Comparison of ENCODE assay signal across 10 mouse cellular contexts in the genomic region with DNA sequence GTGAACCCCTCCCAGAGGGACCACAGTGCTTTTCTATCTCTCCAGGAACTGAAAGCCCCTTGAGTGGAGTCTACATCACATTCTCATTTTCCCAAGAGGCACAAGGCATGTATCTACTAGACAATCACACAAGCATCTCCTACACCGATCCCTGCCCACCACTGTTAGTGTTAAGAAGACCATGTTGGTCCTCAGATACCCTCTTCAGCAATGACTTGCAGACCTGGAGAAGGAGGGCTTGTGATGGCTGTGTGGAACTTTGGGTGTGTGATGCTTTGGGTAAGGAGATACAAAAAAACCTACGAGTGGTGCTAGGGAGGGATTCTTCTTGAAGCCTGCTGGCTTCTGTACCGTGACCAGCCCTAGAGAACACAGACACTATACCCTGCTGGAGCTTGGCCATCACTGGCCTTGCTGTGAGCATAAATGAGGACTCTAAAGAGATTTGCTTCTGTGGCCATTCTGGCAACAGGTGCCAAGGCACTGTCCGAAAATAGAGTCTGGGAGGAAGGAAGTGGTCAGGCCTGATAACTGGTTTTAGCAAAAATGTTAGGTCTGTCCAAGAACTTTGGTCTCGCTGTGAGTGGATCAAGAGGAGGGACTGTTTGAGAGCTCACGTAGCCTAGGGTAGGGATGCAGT.
DNase-seq lines count a peak whose midpoint lies in the region; ATAC-seq lines count a peak whose summit lies in the region.
"Had no signal": no experiment of that assay in that cellular context is flagged by ENCODE, and none has a peak within 500 bp of the region (broad histone marks: within the 10 kb centered on the region; RNA-seq: fewer than 3 reads in every experiment).

No protein-coding gene starts in this region.

- ATAC-seq in heart, embryonic 11.5 days (replicated peaks; ENCODE audit: insufficient number of reproducible peaks, low FRiP score, low TSS enrichment) = no peak
- 0 out of 2 replicates have a peak, but pooled peaks have one; percentile 25 for ATAC-seq in liver, embryonic 12.5 days
- no peak for ATAC-seq in liver, embryonic 11.5 days (replicated peaks; ENCODE audit: low FRiP score)
- peak; percentile 8; the same call in 1 of the 2 replicates for ATAC-seq in monocyte, adult 5-6 weeks (replicated peaks; ENCODE audit: insufficient number of reproducible peaks, low FRiP score, low TSS enrichment, poor library complexity, severe bottlenecking)

- H3K4me3 ChIP-seq in heart, embryonic 11.5 days (ENCODE audit: low read depth, low read length) = no peak overlapping the region
- no peak overlapping the region for H3K4me3 ChIP-seq in liver, embryonic 12.5 days
- no peak overlapping the region for H3K4me3 ChIP-seq in liver, embryonic 11.5 days (ENCODE audit: low read depth, low read length)

- 65% methylated on average over 6 of the region's 6 CpGs for WGBS in heart, embryonic 11.5 days (ENCODE audit: insufficient replicate concordance)
- WGBS in liver, embryonic 12.5 days (ENCODE audit: insufficient replicate concordance) = 31% methylated on average over 6 of the region's 6 CpGs
- 61% methylated on average over 6 of the region's 6 CpGs for WGBS in liver, embryonic 11.5 days

- H3K27me3 ChIP-seq in heart, embryonic 11.5 days (ENCODE audit: control insufficient read depth, insufficient read depth, low read length) = no peaks in the 10 kb centered on the region
- no peaks in the 10 kb centered on the region for H3K27me3 ChIP-seq in liver, embryonic 12.5 days (replicated peaks)
- no peaks in the 10 kb centered on the region for H3K27me3 ChIP-seq in liver, embryonic 11.5 days (replicated peaks; ENCODE audit: control insufficient read depth, insufficient read depth, low read length)

- H3K27ac ChIP-seq in heart, embryonic 11.5 days (ENCODE audit: low read depth, low read length) = no peak overlapping the region
- no peak overlapping the region for H3K27ac ChIP-seq in liver, embryonic 12.5 days
- no peak overlapping the region for H3K27ac ChIP-seq in liver, embryonic 11.5 days (ENCODE audit: low read depth, low read length)

- no peaks in the 10 kb centered on the region for H3K9me3 ChIP-seq in heart, embryonic 11.5 days (replicated peaks; ENCODE audit: control insufficient read depth, low read length)
- H3K9me3 ChIP-seq in liver, embryonic 12.5 days (replicated peaks) = no peaks in the 10 kb centered on the region
- H3K9me3 ChIP-seq in liver, embryonic 11.5 days (ENCODE audit: control insufficient read depth, low read length) = no peaks in the 10 kb centered on the region

- no peak overlapping the region for H3K4me2 ChIP-seq in heart, embryonic 11.5 days
- H3K4me2 ChIP-seq in liver, embryonic 12.5 days = no peak overlapping the region
- H3K4me2 ChIP-seq in liver, embryonic 11.5 days = no peak overlapping the region
- H3K4me2 ChIP-seq: lung, embryonic 14.5 days had no signal

- peaks cover 8% of the 10 kb centered on the region; the same call in 1 of the 2 replicates for H3K4me1 ChIP-seq in heart, embryonic 11.5 days (ENCODE audit: control insufficient read depth, insufficient read depth, low read length)
- H3K4me1 ChIP-seq in liver, embryonic 12.5 days = peaks cover 41% of the 10 kb centered on the region
- H3K4me1 ChIP-seq in liver, embryonic 11.5 days (replicated peaks; ENCODE audit: control insufficient read depth, insufficient read depth, low read length) = peaks cover 5% of the 10 kb centered on the region; the same call in 1 of the 2 replicates

- no peak overlapping the region for H3K9ac ChIP-seq in heart, embryonic 11.5 days (ENCODE audit: low read depth, low read length)
- no peak overlapping the region for H3K9ac ChIP-seq in liver, embryonic 12.5 days
- H3K9ac ChIP-seq in liver, embryonic 11.5 days (ENCODE audit: low read depth, low read length) = no peak overlapping the region
- H3K9ac ChIP-seq: lung, embryonic 14.5 days had no signal

- DNase-seq in heart, adult 18-20 months = peak; percentile 57 to 80
- DNase-seq in liver, embryonic 11.5 days (ENCODE audit: low spot score) = no peak
- DNase-seq in gastrocnemius, postnatal 25 days = peak; percentile 39
- no peak for DNase-seq in testis, postnatal 10 days (ENCODE audit: low spot score)
- no peak for DNase-seq in left cerebral cortex, adult 8-10 months (ENCODE audit: low spot score in 2 of 2)
- DNase-seq: cerebellum, postnatal 36 days; lung, embryonic 14.5 days had no signal

- H3K36me3 ChIP-seq in heart, embryonic 11.5 days (ENCODE audit: control insufficient read depth, insufficient read depth, low read length) = peaks cover 7% of the 10 kb centered on the region
- H3K36me3 ChIP-seq in liver, embryonic 12.5 days = peaks cover 21% of the 10 kb centered on the region
- H3K36me3 ChIP-seq in liver, embryonic 11.5 days (ENCODE audit: control insufficient read depth, insufficient read depth, low read length) = 0 out of 2 replicates have a peak, but pooled peaks cover 6% of the 10 kb centered on the region

Comparison
In these comparisons a context has a peak if more than half of its experiments do, and no peak if none do; other contexts are left out.
1. ATAC-seq: peak in liver, embryonic 12.5 days (single experiment) and monocyte, adult 5-6 weeks (single experiment); none in heart, embryonic 11.5 days (single experiment) and liver, embryonic 11.5 days (single experiment).
2. DNase-seq: peak in heart, adult 18-20 months (2 of 2) and gastrocnemius, postnatal 25 days (single experiment); none in liver, embryonic 11.5 days (single experiment), testis, postnatal 10 days (single experiment) and left cerebral cortex, adult 8-10 months (0 of 2).